Mouse (Mus musculus): ENCODE data around the gene Olfr473.
"Not testable (repeated sequence)": the region's sequence is repeated elsewhere in the genome, so short reads cannot be mapped to it uniquely, and the experiment has no call there.

Olfr473 gene

DNA sequence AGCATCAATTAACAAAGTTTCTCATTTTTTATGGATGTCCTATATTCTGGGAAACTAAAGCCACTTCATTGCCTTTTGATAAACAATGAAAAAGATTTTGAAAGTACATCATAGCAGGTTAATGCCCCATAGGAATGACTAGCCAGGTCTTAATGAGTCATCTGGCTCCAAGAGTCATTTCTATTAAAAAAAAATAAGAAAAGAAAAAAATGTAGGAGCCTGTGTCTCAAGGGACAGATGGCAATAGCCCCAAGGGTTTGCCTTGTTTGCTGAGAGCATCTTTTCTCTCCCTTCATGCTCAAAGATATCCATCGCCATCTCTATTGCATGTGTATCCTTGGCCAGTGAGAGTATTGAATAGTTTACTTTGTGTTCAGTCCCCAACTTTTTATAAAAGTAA is at the start of gene Olfr473:
TSS of gene Olfr473 (plus strand) at position 301 of the 400 bp plus-strand sequence.
- in situ Hi-C loops (cut with MboI), result no loop called here

DNA sequence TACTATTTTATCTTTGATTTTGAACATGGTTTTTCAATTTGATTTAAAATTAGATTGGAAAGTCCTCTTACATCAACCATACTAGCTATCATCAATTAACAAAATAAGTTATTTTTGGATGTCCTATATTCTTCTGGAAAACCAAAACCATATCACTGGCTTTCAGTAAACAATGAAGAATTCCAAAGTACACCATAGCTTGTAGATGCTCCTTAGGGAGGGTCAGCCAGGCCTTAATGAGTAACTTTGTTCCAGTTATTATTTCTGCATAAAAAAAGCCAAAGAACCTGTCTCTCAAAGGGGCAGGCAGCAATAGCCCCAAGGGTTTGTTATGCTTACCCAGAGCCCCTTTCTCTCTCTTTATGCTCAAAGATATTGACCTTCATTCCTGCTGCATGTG is 32.6 kb upstream of the Olfr473 start, which contains the start of gene Olfr472:
TSS of gene Olfr472 (plus strand) at position 301 of the 400 bp plus-strand sequence.
- in situ Hi-C loops (cut with MboI), result no loop called here

DNA sequence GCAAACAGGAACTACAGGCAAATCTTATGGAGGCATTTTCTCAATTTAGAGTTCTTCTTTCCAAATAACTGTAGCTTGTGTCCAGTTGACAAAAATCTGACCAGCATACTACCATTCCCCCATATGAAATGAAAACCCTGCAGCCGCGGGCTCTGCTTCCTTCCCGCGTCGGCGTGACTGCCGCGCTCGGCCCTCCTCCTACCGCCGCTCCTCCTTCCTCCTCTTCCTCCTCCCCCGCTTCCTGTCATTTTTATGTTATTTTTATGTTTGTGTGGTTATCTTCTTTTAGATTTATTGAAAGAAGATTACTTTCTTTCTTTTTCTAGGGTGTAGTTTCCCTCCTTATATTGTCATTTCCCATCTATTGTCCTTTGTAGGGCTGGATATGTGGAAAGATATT is 22.3 kb downstream of the Olfr473 start:
- in situ Hi-C loops (cut with MboI), result not testable (repeated sequence)

DNA sequence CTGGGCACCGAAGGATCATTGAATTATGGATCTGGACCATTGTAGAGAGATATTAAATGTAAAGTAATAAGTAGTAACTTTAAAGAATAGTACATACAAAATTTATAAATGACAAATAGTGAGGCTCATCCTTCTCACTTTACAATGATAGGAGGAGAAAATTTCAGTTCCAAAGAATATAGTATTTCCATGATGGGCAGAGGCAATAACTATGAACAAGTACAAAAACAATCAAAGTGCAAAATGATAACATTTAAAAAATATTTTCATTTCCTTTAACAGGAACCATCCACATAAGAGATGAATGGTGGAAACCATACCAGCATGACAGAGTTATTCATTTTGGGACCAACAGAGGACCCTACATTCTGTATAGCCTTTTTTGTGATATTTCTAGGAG is 24.1 kb downstream of the Olfr473 start, which contains the start of gene Olfr474:
TSS of gene Olfr474 (plus strand) at position 301 of the 400 bp plus-strand sequence.
- in situ Hi-C loops (cut with MboI), result no loop called here

DNA sequence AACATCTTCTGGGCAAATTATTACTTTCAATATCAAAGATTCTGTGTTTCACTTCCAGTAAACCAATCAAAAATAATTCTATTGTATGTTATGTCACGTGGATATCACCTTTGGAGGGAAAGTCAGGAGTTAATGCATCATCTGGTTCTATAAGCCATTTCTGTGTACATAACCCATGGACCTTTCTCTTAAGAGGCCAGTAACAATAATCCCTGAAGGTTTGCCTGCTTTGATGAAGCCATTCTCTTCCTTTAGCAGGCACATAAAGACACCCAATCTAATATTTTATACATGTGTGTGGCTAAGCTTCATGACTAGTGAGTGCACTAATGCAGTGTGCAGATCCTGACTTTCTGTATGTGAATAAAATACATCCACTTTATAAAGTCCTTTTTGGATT is 34.3 kb downstream of the Olfr473 start, which contains the start of gene Olfr476:
TSS of gene Olfr476 (plus strand) at position 301 of the 400 bp plus-strand sequence.
- in situ Hi-C loops (cut with MboI), result no loop called here

Data from mature B cell (primary cell).